Mouse (Mus musculus) midbrain, postnatal 0 days (tissue): ENCODE data around the gene Shmt1. TPM values are rescaled to one million over a fixed set of nuclear protein-coding genes. Genes with fewer than 3 reads are reported as not detected.

ENCODE experiments used
- ATAC-seq: fragments of 200-750 bp; cut with Nextera tagmentation; 2 replicates; pipeline ENCODE4 v1.8.0; 2017; ENCODE audit warnings: moderate number of reproducible peaks, mild to moderate bottlenecking, moderate TSS enrichment, moderate library complexity; ENCODE audit not compliant: low FRiP score
- DNase-seq: peaks from one replicate; pipeline ENCODE4 v3.0.0-alpha.2; 2015; ENCODE audit warnings: low spot score
- H3K27ac ChIP-seq: fragments of 300-500 bp; sonication (generic); 2 replicates; pipeline ENCODE4 v1.5.1; 2014; ENCODE audit warnings: low read depth, mild to moderate bottlenecking, low read length, mixed read lengths
- H3K27me3 ChIP-seq: fragments of 300-500 bp; sonication (generic); 2 replicates; pipeline ENCODE4 v1.6.1; 2014; ENCODE audit warnings: low read length, control low read depth, mixed read lengths; ENCODE audit not compliant: insufficient read depth
- H3K36me3 ChIP-seq: fragments of 300-500 bp; sonication (generic); 2 replicates; pipeline ENCODE4 v1.6.1; 2014; ENCODE audit warnings: low read length, control low read depth, mixed read lengths; ENCODE audit not compliant: insufficient read depth
- H3K4me1 ChIP-seq: fragments of 300-500 bp; sonication (generic); 2 replicates; pipeline ENCODE4 v1.6.1; 2014; ENCODE audit warnings: mild to moderate bottlenecking, control low read depth, antibody characterized with exemption, low read length, mixed read lengths; ENCODE audit not compliant: insufficient read depth
- H3K4me2 ChIP-seq: fragments of 300-500 bp; sonication (generic); 2 replicates; pipeline ENCODE4 v1.6.1; 2014; ENCODE audit warnings: low read depth, mild to moderate bottlenecking, low read length, mixed read lengths; ENCODE audit not compliant: poor library complexity, severe bottlenecking
- H3K4me3 ChIP-seq: fragments of 300-500 bp; sonication (generic); 2 replicates; pipeline ENCODE4 v1.5.1; 2014; ENCODE audit warnings: low read depth, mild to moderate bottlenecking, low read length, moderate library complexity
- H3K9ac ChIP-seq: fragments of 300-500 bp; sonication (generic); replicated peaks from 2 replicates; pipeline ENCODE4 v1.6.1; 2014; ENCODE audit warnings: mild to moderate bottlenecking, low read length, moderate library complexity, mixed read lengths; ENCODE audit not compliant: poor library complexity, severe bottlenecking
- H3K9me3 ChIP-seq: fragments of 300-500 bp; sonication (generic); 2 replicates; pipeline ENCODE4 v1.6.1; 2016; ENCODE audit warnings: low read length, control low read depth
- CTCF ChIP-seq: IDR thresholded peaks from 2 replicates; pipeline ENCODE4 v1.5.1; 2016; ENCODE audit warnings: antibody characterized with exemption, mild to moderate bottlenecking
- WGBS: fragments of 180-500 bp; shearing (Covaris S2); extraction: QIAGEN DNeasy Blood & Tissue Kit; methylation state at CpG from one replicate; pipeline ENCODE4 v1.1.7; 2014; 5-methylcytosine and 5-hydroxymethylcytosine counted together
- polyA plus RNA-seq: library from polyadenylated mRNA; unstranded; fragments of >200 nt; fragmentation: Nextera tagmentation; extraction: Ambion mirVana; gene quantifications from 2 replicates; pipeline ENCODE4 v1.2.1, GENCODE M21; 2015
- total RNA-seq: library from RNA; depleted of rRNA; stranded (reverse); fragments of >200 nt; gene quantifications from 2 replicates; pipeline ENCODE4 v1.2.3, GENCODE M21; 2014

Gene Shmt1
- total and polyA plus RNA-seq, 2 experiments from 2014 or later: 3.7 to 6.5 TPM

DNA sequence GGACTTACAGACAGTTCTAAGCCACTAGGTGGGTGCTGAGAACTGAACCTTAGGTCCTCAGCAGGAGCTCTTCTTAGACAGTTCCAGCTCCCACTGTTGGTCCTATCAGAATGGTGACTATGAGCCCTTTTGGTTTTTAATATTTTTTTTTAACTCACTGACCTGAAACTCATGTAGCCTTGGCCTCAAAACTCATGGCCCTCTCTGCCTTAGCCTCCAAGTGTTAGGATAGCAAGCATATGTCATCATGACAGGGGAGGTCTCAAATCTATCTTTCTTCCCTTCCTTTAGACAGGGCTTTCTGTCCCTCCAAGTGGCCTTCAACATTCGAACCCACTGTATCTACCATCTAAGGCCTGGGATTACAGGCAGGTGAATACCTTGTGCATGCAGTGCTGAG, 10.6 kb downstream of the Shmt1 start:
- no peaks in the 10 kb centered on the region for H3K36me3 ChIP-seq
- no peaks in the 10 kb centered on the region for H3K27me3 ChIP-seq
- DNase-seq: no peak
- H3K27ac ChIP-seq: no peak overlapping the region
- H3K4me1 ChIP-seq: no peaks in the 10 kb centered on the region
- ATAC-seq: no peak
- no peak overlapping the region for H3K4me3 ChIP-seq
- WGBS: 100% methylated on average over 1 of the region's 1 CpGs
- H3K4me2 ChIP-seq: no peak overlapping the region
- H3K9ac ChIP-seq: no peak overlapping the region
- TF ChIP-seq CTCF: no peak
- no peaks in the 10 kb centered on the region for H3K9me3 ChIP-seq

DNA sequence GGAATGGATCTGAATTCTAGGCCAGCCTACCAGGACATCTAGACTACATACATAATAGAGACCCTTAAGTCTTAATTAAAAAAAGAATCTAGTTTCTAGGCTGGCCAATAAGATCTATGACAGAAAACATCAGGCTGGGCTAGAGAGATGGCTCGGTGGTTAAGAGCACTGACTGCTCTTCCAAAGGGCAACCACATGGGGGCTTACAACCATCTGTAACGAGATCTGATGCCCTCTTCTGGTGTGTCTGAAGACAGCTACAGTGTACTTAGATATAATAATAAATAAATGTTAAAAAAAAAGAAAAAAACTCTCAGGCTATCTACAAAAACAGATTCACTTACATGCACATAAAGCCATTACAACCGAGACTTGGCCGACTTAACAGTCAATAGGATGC, 11.5 kb downstream of the Shmt1 start:
- WGBS: 90% methylated on average over 4 of the region's 4 CpGs
- no peak for ATAC-seq
- no peak; the same call in 1 of the 2 replicates for TF ChIP-seq CTCF
- no peaks in the 10 kb centered on the region for H3K4me1 ChIP-seq
- H3K9me3 ChIP-seq: no peaks in the 10 kb centered on the region
- H3K4me3 ChIP-seq: no peak overlapping the region
- H3K4me2 ChIP-seq: no peak overlapping the region
- DNase-seq: no peak
- H3K27ac ChIP-seq: no peak overlapping the region
- no peaks in the 10 kb centered on the region for H3K36me3 ChIP-seq
- no peaks in the 10 kb centered on the region for H3K27me3 ChIP-seq
- no peak overlapping the region for H3K9ac ChIP-seq

DNA sequence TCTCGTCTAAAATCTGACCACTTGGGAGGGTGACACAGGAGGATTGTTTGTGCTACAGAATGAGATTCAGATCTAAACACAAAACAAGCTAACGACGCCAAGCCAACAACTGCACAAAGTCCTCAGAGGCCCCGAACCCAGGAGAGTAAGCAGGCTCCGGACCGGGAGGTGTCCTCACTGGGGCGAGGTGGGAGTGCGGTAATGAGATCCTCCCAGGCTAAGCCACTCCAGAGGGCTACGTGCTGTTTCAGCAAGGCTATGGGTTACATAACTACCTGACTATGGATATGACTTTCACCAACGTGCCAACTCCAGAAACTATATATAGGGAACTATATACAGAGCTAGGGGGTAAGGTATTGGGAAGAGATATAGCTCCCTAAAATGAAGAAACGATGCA, 15.2 kb downstream of the Shmt1 start:
- no peak for DNase-seq
- no peaks in the 10 kb centered on the region for H3K27me3 ChIP-seq
- TF ChIP-seq CTCF: no peak
- 0 out of 2 replicates have a peak, but pooled peaks cover 3% of the 10 kb centered on the region for H3K36me3 ChIP-seq
- H3K4me2 ChIP-seq: no peak overlapping the region
- no peaks in the 10 kb centered on the region for H3K9me3 ChIP-seq
- H3K4me3 ChIP-seq: no peak overlapping the region
- H3K4me1 ChIP-seq: no peaks in the 10 kb centered on the region
- no peak for ATAC-seq
- no peak overlapping the region for H3K9ac ChIP-seq
- WGBS: 93% methylated on average over 11 of the region's 11 CpGs
- no peak overlapping the region for H3K27ac ChIP-seq

DNA sequence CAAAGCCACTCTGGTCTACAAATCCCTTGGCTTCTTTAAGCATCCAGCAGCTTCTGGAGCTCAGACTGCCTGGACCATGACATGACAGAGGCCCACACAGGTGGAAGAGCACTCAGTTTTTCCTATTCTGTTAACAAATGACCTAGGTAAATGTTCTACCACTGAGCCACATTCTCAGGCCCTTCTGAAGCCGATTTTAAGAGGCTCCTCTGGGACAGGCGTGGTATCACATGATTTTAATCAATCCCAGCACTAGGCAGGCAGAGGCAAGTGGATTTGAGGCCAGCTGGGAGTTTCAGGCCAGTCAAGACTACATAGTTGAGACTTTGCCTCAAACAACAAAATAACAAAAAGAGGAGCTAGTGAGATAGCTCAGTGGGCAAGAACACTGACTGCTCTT, 21.0 kb downstream of the Shmt1 start:
- ATAC-seq: no peak
- Histone ChIP-seq H3K27me3 (no peaks in the 10 kb centered on the region), H3K4me1 (no peaks in the 10 kb centered on the region), H3K4me3 (no peak overlapping the region), H3K9ac (no peak overlapping the region), H3K9me3 (no peaks in the 10 kb centered on the region), H3K36me3 (peaks cover 36% of the 10 kb centered on the region), H3K27ac (no peak overlapping the region), H3K4me2 (no peak overlapping the region)
- WGBS: 87% methylated on average over 2 of the region's 2 CpGs
- no peak for DNase-seq
- no peak for TF ChIP-seq CTCF

DNA sequence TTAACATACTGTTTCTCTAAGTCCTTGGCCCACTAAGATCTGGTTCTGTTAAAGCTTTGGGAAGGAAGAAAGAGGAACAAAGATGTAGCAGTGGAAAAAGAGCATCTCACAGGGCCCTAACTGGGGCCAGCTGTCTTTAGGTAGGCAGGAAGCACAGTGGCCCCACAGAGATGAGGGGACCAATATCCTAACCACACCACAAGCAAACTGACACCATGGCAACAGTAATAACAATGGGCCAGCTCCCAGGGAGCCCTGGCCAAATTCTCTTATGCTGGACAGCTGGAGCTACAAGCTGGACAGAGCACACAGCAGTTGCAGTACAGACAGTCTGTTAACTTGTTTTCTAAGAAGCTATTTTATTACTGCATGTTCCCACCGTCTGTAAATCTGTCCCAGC, 23.9 kb downstream of the Shmt1 start:
- DNase-seq: no peak
- 29% methylated on average over 1 of the region's 1 CpGs for WGBS
- no peaks in the 10 kb centered on the region for H3K27me3 ChIP-seq
- H3K9me3 ChIP-seq: no peaks in the 10 kb centered on the region
- no peak overlapping the region for H3K9ac ChIP-seq
- no peak overlapping the region for H3K4me3 ChIP-seq
- H3K27ac ChIP-seq: no peak overlapping the region
- ATAC-seq: no peak
- H3K4me2 ChIP-seq: no peak overlapping the region
- H3K4me1 ChIP-seq: no peaks in the 10 kb centered on the region
- TF ChIP-seq CTCF: no peak
- H3K36me3 ChIP-seq: peaks cover 53% of the 10 kb centered on the region

DNA sequence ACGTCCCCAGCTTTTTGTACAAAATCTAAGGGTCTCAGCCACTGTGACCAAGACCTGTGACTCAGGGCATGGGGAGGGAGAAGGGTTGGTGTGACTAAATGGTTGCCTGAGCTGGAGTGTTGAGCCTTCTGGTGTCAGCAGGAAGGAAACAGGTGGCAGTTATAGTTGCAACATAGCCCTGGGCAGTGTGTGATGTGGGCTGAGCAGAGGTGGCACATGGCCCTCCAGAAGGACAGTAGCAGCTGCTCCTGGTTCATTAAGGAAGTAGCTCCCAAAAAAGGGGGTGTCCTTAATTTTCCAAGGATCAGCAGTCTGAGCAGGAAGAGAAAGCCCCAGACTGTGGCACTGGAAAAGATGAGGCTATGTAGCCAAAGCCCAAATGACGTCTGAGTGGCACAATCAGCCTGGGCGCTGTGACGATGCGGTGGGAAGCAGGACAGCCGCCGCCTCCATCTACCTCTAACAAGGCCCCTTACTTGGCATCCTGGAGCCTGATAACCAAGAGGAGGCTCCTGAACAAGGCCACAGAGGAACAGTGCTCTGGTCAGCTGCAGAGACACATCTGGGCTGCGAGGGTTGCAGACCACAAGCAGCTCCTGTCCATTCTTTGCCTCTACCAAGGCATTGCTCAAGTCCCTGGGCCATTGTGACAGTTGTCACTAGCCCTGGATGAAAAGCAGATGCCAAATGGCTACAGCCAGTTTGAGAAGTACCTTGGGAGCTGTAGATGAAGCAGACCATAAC, 27.2 kb downstream of the Shmt1 start:
- no peaks in the 10 kb centered on the region for H3K9me3 ChIP-seq
- peaks cover 50% of the 10 kb centered on the region for H3K36me3 ChIP-seq
- WGBS: 95% methylated on average over 8 of the region's 8 CpGs
- H3K27me3 ChIP-seq: no peaks in the 10 kb centered on the region
- no peak overlapping the region for H3K9ac ChIP-seq
- H3K4me3 ChIP-seq: no peak overlapping the region
- no peak overlapping the region for H3K4me2 ChIP-seq
- TF ChIP-seq CTCF: no peak
- DNase-seq (no peak), ATAC-seq (no peak)
- H3K4me1 ChIP-seq: peaks cover 27% of the 10 kb centered on the region
- H3K27ac ChIP-seq: no peak overlapping the region
